Mouse (Mus musculus) kidney, postnatal 25 days (tissue): ENCODE data around the gene Mb.
"Not testable (repeated sequence)": the region's sequence is repeated elsewhere in the genome, so short reads cannot be mapped to it uniquely, and the experiment has no call there.

Source experiments
- DNase-seq, 2 experiments: peaks; one replicate each; pipeline ENCODE4 v3.0.0; 2021; ENCODE audit warnings: mixed read lengths in 2 of 2

Mb gene

DNA sequence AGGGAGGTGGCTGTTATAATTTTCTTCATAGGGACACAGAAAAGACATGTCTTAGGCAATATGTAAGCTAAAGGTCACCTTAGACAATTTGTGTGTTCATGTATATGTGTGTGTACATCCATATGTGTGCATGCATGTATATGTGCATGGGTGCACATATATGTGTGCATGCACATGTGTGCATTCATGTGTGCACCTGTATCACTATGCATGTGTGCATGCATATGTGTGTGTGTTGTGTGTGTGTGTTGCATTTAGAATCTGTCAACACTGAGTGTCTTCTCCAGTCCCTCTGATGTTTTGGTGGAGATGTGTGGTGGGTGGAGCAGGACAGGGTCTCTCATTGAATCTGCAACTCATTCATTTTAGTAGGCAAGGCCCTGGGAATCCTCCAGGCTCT lies 12.3 kb upstream of the Mb start:
- no peak for DNase-seq

DNA sequence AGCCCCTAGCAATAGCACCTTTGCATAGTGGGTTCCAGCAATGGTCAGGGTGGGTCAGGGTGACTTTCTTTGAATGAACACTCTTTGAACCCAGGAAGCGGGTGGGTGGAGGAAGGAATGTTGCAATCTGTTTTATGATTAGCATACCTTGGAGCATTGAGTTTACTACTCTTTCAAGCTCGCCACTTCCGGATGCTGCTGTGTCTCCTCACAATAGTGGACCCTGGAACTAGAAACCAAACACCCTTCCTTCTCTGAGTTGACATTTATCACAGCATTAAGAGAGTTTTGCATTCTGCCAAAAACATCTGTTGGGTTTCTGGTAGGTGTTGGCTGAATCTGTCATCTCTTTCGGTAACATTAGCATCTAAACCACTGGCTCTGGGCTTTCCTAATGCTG lies 8.9 kb upstream of the Mb start:
- not testable (repeated sequence) for DNase-seq

DNA sequence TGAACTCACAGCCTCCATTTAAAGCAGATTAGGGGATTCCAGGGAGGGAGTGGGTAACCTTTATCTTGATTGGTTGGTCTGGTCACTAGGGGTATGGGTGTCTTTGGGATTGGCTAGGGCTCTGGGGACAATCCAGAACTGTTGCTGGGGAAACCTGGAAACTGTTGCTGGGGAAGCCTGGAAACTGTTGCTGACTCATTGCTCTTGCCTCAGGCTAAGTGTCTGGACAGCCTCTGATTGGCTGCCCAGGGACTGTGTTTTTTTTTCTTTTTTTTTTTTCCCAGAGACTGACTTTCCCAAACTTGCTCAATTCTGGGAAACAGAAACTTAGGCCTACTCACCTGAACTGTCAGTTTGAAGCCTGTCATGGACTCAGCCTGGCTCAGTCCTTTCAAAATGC lies 8.1 kb upstream of the Mb start:
- DNase-seq: no peak

DNA sequence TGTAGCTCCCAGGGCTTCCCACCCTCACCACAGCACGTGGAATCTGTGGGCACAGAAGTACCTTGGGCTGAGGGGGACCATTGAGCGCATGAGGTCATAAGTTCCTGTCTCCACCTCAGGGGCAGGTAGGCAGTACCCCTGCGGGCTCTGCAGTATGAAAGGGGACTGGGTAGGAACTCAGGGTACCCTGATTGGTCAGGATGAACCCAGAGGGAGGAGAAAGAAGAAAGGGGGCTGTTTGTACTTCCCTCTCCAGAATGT lies 6.3 kb upstream of the Mb start:
- DNase-seq: no peak

DNA sequence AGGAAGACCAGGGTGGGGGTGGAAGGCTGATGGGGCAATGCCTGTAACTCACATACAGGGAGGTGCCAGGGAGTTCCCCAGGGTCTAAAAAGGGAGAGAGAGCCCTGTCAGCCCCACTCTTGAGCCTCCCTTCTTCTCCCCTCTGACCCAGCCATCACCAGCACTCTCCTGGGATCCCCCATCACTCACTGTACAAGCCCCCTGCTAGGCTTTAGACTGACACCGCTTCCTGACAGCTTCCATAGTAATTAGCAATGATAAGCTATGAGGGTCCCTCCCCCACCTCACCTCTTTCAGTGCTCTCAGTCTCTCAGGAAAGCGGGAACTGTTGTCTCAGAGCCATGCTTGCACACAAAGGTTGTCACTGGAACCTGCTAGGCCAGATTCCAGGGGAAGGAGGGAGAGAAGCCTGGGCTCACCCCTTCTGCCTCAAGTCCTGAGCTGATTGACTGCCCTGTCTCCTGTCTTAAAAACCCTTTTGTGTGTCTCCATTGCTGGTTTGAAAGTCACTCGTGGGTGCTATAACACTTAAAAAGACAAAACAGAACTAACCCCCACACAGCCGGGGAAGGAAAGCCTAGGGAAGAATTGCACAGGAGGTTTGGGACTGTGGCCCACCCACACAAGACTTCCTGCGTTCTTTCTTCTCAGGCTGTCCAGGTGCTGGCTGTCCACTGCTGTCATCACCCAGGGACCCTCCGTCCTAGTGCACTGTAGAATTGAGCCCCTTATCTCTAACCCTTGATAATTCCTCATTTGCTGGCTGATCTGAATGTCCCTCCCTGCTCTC lies 5.7 kb upstream of the Mb start:
- no peak for DNase-seq

DNA sequence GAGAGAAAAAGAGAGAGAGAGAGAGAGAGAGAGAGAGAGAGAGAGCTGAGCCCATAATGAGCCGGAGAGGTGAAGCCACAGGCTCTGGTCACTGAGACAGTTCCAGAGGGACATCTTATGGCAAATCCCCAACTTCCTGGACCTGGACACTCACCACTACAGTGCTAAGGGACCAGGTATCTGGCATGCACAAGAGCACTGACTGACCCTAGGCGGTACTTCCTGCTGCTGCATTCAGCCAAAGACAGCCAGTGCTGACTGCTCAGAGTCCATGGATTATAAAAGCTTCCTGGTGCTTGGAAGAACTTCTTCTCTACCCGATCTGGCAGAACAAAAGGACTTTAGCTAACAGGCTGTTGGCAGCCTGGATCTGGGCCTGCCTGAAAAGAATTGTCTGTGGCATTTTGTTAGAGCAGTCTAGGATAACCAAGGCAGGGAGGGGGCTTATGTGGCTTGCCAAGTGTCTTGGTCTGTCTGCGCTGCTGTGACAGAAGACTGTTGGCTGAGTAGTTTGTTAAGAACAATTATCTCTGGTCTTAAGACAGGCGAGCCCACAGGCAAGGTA lies 4.2 kb upstream of the Mb start:
- DNase-seq: no peak

DNA sequence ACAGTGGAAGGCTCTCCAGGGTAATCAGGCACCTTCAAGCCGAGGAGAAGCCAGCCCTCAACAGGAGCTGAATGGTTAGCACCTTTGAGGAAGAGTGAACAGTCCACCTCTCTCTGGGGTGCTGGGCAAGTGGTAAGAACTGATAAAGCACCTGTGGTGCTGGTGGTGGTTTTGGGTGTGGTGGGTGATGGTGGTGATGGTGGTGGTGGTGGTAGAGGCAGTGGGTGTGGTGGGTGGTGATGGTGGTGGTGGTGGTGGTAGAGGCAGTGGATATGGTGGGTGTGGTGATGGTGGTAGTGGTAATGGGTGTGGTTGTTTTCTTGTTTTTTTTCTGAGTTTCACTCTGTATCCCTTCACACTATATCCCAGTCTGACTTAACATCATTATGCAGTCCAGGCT lies 2.6 kb upstream of the Mb start:
- DNase-seq: no peak

DNA sequence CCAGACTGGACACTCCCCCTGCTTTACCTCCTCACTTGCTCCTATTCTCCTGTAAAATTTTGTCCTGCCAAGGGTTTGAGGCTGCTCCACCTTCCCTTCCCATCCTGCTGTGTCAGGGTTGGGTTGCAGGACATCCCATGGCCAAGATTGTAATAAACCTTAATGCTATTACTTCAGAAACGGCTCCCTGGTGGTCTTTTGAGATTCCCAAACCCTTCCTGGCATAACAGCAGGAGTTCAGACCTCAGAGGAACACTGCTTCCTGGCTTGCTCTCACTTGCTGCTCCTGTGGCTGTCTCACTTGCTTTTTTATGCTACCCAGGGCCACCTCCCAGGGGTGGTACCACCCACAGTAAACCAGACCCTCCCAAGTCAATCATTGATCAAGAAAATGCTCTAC lies 1.7 kb upstream of the Mb start:
- no peak for DNase-seq

DNA sequence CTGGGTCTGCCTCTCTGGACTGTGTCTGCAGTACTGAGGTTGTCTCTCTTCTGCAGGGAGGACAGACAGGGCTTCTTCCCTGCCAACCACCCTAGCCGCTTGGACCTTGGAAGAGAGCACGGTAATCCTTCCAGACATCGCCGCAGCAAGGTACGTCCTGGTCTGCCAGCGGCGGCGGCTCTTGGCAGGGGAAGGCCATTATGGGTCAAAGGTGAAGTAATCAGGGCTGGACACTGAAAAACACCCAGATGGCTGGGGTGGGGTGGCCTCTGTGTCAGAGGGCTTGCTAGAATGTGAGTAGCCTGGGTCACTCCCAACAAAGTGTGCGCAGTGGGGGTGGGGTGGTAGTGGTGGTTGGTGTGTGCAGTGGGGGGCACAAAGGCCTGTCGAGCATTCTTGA lies 4.9 kb downstream of the Mb start:
- peak in 1 of 2 experiments; percentile 49 for DNase-seq

DNA sequence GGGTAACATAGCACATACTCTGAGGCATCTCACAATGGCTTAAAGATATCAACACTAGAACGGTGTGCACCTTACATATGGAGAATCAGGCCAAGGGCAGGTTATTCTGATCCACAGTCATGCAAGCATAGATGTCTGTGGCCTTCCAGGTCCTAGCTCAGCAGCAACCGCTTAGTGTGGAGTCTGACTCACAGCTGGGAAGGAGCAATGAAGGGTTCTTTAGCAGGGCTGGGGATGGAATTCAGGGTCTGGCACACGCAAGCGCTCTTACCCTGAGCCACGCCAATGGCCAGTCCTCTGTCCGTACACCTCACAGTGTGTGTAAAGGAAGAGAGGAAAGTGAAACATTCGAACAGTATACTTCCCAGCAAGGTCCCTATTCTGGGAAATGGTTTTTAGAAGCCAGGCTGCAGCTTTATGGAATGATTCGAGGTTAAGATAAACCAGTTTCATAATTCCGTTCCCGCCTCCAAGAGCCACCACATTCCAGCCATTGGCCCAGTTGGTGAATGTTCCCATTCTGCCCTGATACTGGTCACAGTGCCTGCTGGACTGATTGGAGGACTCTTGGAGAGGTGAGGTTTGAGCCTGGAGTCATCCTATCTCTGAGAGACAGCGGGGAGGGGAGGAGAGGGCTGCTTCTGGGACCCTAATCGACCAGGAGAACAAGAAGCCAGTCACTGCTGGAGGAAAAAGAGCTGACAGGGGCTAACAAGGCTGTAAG lies 5.7 kb downstream of the Mb start, which contains the start of gene Apol6:
Apol6 (plus strand) TSS at position 133 of the 724 bp plus-strand sequence.
- DNase-seq: peak in 1 of 2 experiments; percentile 31

DNA sequence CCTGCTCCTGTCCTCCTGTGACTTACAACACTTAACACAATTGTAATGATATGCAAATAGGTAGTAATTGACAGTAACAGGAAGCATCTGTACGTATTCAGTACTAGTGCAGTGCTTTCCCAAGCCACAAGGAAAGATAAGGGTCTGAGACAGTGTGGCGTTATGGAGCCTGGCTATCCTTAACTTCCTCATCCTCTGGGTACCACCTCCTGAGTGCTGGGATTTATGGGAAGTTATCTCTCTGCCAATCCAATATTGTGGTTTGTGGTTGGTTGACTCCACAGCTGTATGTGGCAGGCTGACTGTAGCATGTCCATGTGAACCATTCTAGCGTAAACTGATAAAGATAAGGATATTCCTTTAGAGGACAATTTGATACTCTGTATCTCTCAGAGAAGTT lies 9.7 kb downstream of the Mb start:
- peak in 1 of 2 experiments; percentile 5 for DNase-seq

DNA sequence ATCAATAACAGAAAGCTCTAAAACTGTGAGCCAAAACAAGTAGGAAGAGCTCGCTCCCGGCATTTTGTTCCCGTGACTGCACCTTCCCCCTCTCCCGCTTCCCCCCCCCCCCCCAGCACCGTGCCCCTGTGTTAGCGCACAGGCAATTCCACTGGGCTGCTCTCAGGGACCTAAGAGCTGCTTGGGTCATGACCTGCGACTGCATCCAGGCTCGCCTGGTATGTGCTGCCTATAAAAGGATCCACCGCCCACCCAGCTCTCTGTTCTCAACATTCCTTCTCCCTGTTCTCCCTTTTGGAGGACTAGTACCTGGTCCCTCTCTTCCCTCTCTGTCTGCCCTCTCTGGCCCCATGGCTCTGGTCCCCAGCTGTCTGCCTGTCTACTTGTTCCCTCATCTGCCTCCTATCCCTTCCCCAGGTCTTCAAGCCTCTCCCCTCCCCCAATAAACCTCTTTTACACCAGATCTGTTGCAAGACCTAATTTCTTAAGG lies 11.2 kb downstream of the Mb start:
- DNase-seq: peak in 1 of 2 experiments; percentile 30

DNA sequence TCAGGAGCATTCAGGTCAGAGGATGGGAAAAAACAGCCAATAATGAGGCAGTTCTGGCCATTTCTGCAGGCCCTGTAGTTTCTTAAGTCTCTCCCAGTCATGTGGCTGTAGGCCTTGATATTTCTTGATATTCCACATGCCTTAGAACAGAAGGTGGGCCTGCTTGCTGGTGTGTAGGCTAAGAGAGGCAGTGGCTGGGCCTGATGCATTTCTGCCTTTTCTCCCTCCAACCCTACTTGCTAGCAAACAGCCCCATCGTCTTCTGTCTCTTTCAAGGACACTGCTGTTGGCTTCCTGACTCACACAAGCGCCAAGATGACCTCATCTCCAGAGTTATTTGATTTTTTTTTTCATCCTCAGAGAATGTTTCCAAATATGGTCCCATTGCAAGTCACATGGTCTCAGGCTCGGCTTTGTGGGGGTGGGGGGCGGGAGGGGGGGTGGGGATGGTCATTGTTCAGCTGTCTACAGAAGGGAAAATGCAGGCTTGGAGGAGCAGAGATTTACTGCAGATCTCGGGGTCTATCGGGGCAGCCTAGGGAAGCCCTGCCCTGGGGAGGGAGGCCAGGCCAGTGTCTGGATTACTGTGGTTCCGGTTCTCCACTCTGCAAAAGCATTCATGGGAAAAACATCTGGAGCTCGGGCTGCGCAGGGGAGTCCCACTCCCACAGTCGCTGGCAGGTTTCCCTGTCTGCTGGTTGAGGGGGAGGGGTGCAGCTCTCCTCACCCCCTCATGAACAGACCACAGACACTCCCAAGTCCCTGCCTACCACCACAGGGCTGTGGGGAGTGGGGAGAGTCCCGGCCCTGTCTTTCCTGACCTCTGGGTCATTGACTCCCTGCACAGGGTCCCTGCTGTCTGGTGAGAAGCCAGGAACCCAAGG lies 12.9 kb downstream of the Mb start:
- peak; percentile 56 to 83 for DNase-seq

DNA sequence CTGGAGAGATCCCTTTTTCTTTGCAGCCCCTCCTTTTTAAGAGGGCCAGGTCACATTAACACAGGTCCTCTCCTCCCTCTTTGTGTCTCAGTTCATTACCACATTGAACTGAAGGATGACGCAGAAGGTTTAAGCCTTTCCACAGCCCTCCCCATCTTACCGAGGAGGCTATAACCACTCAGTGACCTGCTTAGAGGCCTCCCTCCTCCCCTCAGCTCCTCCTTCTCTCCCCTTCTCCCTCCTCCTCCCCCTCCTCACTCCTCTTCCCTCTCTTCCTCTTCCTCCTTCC lies 13.5 kb downstream of the Mb start:
- no peak for DNase-seq

DNA sequence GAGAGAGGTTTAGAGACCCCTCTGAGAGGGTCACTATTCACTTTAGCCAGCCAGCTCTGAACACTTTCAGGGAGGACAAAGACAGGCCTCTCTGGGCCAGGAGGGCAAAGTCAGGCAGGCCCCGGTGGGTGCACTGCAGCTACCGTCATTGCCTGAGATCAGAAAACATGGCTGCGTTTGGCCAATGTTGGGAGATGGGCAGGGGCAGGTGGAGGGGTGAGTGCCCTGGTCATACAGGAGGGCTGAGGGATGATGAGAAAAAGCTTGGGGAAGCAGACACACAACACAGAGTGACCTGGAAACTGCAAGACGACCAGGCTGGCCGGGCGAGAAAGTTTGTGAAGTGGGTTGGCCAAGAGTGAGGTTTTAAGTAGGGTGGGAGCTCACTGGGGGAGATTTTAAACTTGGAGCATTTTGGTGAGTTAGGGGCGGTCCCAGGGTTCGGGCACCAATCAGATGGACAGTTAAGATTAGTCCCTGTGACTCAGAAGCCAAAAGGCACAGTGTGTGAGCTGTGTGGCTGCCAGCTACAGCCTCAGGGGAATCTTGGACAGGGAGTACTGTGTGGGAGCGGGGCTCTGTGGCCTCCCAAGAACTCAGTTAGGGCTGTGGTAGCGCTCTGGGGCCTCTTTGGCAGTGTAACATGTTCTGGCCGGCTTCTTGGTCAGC lies 14.0 kb downstream of the Mb start:
- peak; percentile 57 to 85 for DNase-seq

DNA sequence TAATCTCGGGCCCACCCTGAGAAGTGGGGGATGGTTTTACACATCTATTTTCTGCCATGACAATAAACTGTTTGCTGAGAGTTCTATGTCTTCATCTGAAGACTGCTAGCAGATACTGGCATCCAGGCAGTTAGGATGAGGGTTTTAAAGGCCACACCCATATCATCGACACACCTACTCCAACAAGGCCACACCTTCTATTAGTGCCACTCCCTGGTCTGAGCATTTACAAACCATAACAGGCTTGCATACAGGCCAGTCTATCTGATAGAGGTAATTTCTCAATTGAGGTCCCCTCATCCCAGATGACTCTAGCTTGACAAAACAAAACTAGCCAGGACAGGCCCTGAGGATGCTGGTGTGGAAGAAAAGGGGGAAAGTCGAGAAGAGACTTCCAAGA lies 14.8 kb downstream of the Mb start:
- DNase-seq: no peak

DNA sequence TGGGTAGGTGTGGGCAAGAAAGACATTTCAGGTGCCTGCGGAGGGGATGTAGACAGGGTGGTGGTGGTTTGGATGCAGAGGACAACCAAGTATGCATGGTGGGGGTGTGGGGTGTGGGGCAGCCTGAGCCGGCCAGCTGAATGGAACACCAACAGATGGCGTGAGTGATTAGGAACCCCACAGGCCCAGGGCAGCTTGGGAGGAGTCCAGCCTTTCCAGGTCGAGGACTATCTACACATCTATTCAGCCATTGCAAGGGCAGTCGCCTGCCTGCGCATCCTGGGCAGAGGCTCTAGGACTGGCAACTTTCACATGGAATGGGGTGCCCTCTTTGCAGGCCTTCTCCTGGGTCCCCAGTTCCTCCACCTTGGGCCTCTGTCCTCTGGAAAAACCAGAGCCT lies 15.9 kb downstream of the Mb start:
- DNase-seq: no peak

DNA sequence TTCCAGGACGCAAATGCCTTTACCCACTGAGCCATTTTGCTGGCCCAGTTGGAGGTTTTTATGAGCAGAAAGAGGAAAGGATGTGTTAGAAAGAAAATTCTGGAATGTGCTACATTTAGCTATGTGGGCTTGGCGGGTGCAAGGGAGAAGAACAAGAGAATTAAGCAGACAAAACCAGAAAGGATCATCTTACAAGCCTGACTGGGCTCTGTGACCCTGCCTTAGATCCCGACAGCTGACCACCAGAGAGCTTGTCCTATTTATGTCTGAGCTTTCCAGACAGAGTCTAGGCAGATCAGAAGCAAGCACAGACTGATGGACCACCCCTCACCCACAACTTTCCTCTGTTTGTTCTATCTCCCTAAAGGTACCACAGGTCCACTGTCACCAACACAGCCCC lies 19.2 kb downstream of the Mb start:
- DNase-seq: no peak

DNA sequence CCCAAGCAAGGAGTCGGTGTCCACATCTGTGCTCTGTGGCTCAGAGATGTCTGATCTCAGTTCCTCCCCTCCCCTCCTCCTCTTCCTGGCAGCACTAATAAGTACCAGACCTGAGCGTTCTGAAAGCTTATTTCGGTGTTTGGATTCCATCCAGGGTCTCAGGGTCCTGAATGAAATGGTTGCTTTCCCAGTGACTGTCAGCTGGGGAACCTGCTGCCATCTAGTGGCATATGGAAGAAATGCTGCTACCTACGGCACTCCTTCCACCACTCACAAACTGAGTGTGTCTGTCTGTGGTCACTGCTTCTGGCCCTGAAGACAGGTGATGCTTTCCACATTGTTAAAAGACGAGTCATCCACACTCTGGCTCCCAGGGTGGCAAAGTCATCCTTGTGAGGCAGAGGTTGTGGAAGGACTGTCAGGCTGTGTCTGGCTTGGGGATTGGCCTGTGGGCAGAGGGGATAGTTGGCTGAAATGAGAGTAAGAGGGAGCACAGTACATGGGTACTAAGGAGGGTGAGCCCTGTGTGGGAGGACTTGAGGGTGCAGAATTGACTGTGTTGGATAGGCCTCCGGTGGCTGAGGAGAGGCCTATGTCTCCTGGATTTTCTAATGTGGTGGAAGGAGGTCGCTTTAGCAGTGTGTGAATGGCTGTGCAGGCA lies 21.0 kb downstream of the Mb start:
- DNase-seq: peak; percentile 61 to 71

DNA sequence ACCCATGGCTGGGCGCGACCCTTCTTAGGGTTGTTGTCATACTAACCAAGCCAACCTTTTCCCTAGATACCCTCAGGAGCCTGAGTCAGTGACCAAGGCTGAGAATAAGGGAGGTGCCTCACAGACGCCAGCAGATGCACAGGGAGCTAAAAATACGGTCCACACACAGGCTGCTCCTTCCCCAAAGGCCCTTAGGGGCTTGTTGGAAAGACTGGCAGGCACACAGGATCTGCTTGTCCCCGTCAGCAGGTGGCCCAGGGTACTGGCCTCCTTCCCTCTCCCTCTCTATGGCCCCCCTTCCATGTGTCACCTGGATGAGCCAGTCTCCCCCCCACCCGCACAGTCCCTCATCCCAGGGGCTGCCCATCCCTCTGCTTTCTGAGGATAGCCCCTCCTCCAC lies 22.8 kb downstream of the Mb start:
- no peak for DNase-seq

DNA sequence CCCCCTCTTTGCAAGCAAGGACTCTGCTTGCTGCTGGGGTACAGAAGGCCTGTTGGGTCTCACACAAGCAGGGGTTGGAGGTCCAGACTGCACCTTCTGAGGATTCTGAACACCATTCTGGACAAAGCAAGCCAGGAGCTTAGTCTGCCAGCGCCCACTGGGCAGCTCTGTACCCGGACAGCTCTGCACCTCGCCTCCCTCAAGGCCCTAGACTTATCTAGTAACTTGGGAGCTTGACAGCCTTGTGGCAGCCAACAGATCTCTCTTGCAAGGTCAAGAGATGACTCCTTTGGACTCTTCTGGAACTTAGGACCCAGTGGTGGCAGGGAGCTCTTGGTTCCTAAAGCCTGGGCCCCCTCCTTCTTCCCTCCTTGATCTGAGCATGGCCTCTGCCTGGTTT lies 23.4 kb downstream of the Mb start:
- no peak for DNase-seq

DNA sequence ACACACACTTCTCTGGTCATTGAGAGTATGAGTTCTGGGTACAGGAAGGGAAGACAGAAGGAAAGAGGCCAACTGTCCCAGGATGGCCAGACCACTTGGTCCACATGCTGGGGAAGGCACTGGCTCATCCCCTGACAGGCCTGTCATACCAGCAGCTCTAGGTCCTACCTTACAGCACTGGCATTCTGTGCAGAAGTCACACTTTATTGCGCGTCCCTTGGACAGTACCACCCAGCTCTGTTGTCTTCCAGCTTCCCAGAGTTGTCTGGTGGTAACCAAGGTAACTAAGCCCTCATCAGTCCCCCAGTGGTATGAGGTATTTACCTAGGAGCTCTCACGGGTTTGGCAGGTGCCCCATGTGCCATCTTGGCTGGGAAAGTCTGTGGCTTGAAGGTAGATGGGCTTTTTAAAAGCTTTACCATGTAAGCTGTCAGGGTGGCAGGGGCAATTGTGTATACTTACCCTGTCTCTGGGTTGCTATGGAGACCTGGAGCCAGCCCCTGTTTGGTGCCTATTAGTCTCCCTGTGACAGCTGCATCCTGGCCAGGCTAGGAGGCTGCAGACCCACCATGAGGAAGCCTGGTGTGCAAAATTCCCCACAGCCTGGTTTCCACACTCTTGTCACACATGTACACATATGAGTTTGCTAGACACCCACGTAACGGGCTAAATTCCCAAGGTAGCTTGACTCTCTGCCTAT lies 24.4 kb downstream of the Mb start:
- DNase-seq: peak in 1 of 2 experiments; percentile 19
